13 mouse cellular contexts compared by ENCODE assay signal in genomic region chr7:78026992-78027615, GRCm38 (mm10).
DNase-seq lines count a peak whose midpoint lies in the region; TF ChIP-seq lines count a peak whose summit lies in the region.
"Had no signal": no experiment of that assay in that cellular context is flagged by ENCODE, and none has a peak within 500 bp of the region (broad histone marks: within the 10 kb centered on the region; RNA-seq: fewer than 3 reads in every experiment).

No protein-coding gene starts in this region.

- no peak overlapping the region for H3K4me3 ChIP-seq in left cerebral cortex, adult 2 months
- H3K4me3 ChIP-seq: hindbrain, embryonic 10.5 days; neural tube, embryonic 13.5 days had no signal

- peak; percentile 5 for DNase-seq in adrenal gland, postnatal 10 days
- DNase-seq in adrenal gland, postnatal 4 days (ENCODE audit: low spot score in 2 of 2): no peak
- DNase-seq in right cerebral cortex, adult 18-20 months: peak; percentile 67
- DNase-seq in right cerebral cortex, postnatal 4 days: no peak
- peak; percentile 18 to 25 for DNase-seq in left cerebral cortex, adult 2 months (ENCODE audit: extremely low spot score in 1 of 2, low spot score in 2 of 2)
- no peak for DNase-seq in urinary bladder, postnatal 36 days (ENCODE audit: low spot score in 2 of 2)
- no peak for DNase-seq in thymus, postnatal 4 days
- no peak for DNase-seq in spleen, postnatal 14 days (ENCODE audit: low spot score in 2 of 2)
- DNase-seq: cerebellum, adult 9-11 months; kidney, adult 8-10 months; midbrain, embryonic 14.5 days had no signal

- intact Hi-C loops in left cerebral cortex, adult 2 months (cut with DNase I): loop anchor here (5.0 kb wide), 1 partner anchor 280 kb away; no protein-coding TSS in a partner anchor

- no peak overlapping the region for H3K27ac ChIP-seq in left cerebral cortex, adult 2 months
- H3K27ac ChIP-seq: hindbrain, embryonic 10.5 days; neural tube, embryonic 13.5 days had no signal

- no peak for TF ChIP-seq CTCF in left cerebral cortex, adult 2 months (IDR thresholded peaks at IDR 0.05)

Comparison
In these comparisons a context has a peak if more than half of its experiments do, and no peak if none do; other contexts are left out.
1. DNase-seq: peak in adrenal gland, postnatal 10 days (single experiment), right cerebral cortex, adult 18-20 months (single experiment) and left cerebral cortex, adult 2 months (2 of 2); none in adrenal gland, postnatal 4 days (0 of 2), right cerebral cortex, postnatal 4 days (single experiment), urinary bladder, postnatal 36 days (0 of 2), thymus, postnatal 4 days (single experiment) and spleen, postnatal 14 days (0 of 2).